Mouse (Mus musculus): Measurements from ENCODE around the gene Sh3d19.

The Sh3d19 gene

DNA sequence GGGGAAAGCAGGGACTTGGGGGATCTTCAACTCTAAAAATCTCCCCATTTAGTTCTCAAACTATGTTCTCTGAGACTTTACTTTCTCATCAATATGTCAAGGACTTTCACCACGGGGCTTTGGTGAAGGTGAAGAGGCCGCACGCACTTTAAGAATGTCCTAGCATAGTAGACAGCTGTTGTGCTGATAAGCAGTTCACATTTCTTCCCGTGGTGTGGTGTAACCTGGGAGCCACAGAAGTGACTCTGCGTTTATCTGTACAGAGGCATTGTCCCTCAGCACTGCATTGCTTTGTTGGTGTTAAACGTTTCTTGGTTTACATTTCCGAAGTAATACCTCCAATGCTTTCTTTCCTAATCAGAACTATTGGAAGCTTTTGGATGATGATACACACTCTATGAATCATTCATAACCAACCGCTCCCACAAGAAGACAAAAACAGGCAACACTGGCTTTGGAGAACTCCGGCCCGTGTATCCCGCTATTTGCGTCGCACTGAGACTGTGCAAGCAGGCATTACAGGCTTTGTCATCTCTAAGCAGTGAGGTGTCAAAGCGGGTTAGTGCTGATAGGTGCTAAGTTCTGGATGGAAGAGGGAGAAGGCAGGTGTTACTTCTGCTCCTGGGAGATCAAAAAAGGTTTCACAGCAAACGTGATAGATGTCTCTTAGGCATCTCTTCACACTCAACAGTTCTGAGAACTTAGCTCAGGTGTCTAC, 57.9 kb downstream of the Sh3d19 start:
- DNase-seq (ENCODE audit: low spot score), result no peak

DNA sequence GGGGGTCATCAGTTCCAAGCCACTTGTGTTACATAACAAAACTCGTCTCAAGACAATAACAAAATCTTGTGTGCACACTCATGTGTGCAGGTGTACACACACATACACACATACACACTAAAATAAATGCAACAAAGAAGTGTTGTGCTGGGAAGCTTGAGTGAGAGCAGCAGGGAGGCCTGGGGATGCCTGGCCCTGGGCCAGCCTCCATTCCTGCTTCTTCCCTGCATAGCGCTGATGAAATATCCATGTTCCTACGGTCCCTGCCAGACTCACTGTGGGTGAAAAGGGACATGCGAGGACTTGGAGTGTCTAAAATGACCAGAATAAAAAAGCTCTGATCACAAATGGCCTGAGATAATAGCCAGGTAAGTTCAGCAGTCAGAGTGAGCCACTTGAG, 59.7 kb downstream of the Sh3d19 start:
- no peak for DNase-seq (ENCODE audit: low spot score)

DNA sequence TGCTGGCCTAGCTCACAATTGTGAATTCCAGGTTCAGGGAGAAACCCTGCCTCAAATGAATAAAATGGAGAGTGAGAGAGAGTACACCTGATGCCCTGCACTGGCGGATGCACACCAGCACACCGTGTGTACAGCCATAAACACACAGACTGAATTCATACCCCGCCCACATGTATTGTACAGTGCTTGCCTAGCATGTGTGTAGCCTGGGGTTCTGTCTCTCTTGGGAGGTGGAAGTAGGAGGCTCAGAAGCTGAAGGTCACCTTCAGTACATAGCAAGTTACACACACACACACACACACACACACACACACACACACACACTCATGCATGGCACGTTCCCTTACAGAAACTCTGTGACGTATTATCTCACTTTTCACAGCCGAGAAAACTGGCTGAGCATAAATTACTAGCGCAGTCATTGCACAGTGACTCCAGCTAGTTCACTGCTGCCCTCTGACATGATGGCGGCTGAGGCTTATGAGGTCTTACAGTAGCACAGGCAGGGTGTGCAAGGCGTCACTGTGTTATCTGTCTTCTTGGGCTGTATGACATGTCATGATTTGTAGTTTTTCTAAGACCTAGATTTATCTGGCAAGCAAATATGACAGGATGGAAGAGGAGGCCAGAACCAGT, 62.7 kb downstream of the Sh3d19 start:
- no peak for DNase-seq (ENCODE audit: low spot score)

DNA sequence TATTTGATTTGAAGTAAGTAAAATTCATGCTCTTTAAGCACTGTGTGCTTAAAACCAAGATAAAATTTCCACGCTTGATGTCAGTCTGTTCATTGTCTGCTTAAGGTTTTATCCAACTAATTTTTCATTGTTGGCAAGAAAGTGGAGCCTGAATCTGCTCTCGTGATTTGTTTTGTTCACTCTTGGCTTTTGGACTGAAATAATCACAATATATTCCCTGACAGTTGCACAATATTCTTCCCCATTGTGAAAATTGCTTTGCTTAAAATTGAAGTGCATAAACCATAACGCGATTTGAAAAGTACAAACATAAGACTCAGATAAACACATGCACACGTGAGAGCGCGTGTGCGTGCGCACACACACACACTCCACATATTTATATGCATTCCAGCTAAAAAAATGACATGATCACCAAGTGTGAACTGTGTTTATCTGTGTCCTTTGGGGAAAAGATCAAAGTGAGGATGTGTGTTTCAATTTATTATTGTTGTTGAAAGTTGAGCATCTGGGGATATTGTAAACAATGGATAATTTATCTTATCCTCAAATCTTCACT, 67.1 kb downstream of the Sh3d19 start:
- DNase-seq (ENCODE audit: low spot score), result no peak

DNA sequence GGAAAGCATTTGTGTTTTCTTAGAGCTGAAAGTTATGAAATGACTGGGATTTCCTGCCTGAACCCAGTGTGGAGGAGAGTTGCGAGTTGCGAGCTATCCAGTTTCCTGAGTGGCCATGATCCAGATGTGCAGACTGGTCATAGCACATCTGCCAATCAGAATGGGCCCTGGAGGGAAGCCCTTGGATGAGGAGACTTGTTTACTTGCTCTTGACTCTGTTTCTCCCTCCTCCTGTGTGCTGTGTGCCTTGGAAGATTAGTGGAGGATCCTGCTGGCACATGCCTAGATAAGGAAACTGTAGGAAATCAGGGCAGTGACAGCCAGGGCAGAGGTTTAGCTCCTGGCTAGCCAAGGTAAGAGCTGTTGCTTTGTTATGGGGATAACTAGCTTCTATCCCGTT, 67.7 kb downstream of the Sh3d19 start:
- DNase-seq (ENCODE audit: low spot score), result peak; percentile 60

DNA sequence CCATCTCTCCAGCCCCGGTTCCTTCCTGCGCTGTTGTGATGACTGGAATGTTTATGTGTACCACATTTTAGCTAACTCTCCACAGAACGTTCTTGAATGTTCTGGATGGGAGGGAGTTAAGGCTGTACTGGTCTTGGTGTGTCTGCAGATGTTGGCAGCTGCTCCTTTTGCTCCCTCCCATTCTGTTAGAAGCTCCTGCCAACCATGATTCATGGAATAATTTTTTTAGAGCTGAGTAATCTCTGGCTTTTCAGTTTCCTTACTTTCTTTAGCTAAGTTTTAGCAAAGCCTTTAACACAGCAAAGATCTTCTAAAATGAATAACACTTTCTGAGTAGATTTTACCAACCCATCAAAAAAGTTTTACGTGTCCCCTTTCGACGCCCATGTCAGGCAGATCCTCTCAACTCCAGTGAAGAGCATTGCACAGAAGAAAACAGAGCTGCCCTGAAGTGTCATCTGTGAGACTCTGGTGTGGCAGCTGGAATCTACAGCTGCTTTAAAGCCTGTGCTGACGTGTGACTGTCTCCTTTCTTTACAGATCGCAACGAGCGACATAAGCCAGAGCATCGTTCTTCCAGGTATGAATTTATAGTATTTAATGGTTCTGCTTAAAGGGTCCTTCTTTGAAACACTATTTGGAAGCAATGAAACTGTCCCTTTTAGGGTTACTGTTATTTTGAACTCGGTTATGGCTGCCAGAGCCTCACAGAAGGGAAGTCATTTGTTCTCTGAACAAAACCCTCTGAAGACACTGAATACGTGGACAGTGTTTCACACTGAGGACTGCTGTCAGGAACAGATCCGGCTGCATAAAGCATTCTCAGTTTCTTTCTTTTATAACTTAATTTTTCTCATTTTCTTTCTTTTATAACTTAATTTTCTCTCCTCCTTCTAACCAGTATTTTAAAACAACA, 69.6 kb downstream of the Sh3d19 start:
- DNase-seq (ENCODE audit: low spot score), result peak; percentile 26

DNA sequence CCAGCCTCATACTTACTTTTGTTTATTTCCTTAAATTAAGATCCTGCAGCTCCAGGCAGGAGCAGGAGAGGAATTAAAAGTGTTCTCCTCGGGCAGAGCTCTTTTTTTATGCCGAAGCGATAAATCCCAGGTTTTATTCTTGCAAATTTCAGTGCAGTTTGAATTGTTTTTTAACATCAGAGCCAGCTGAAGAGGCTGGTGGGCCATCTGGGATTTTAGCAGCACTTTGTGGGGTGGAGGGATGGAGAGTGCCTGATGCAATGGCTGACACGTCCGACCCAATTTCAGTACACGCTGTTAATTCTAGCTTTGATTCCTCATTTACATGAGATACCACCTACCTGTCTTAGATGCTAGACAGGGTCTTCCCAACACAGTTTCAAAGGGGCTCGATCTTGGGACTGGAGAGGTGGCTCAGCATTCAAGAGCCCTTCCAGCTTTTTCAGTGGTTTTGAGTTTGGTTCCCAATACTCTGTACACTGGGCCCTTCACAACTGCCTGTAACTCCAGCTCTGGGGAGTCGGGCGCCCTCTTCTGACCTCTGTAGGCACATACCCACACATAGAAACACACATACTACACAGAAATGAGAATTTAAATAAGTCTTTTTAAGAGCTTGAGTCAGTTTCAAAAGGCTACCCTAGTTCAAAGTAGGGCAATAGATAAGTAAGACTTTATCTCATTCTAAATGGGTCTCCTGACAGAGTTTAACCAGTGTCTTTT, 76.9 kb downstream of the Sh3d19 start:
- DNase-seq (ENCODE audit: low spot score), result no peak

DNA sequence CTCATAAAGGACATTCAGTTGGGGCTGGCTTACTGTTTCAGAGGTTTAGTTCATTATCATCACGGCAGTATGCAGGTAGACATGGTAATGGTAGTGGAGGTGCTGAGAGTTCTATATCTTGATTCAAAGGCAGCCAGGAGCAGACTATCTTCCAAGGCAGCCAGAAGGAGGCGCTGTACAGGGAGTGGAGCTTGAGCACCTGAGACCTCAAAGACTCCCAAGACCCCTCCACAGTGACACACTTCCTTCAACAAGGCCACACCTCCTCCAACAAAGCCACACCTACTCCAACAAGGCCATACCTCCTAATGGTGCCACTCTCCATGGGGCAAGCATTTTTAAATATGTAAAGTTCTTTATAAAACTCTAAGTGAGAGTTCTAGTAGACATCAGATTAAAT, 78.1 kb downstream of the Sh3d19 start:
- no peak for DNase-seq (ENCODE audit: low spot score)

DNA sequence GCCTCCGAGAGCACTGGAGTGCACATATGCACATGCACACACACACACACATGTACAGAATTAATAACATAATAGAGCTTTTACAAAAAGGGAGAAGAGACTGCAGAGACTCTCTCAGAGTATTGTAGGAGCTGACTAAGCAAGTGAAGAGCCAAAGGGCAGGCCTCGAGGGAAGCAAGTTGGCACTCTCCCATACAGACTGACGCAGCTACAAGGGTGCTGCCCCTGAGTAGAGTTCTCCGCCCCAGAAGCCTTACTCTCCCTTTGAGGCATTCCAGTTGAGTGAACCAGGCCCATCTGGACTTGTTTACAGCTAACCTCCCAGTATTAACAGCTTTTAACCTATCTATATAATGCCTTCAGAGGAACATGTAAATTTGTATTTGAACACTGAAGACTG, 85.8 kb downstream of the Sh3d19 start:
- DNase-seq (ENCODE audit: low spot score), result peak; percentile 62

DNA sequence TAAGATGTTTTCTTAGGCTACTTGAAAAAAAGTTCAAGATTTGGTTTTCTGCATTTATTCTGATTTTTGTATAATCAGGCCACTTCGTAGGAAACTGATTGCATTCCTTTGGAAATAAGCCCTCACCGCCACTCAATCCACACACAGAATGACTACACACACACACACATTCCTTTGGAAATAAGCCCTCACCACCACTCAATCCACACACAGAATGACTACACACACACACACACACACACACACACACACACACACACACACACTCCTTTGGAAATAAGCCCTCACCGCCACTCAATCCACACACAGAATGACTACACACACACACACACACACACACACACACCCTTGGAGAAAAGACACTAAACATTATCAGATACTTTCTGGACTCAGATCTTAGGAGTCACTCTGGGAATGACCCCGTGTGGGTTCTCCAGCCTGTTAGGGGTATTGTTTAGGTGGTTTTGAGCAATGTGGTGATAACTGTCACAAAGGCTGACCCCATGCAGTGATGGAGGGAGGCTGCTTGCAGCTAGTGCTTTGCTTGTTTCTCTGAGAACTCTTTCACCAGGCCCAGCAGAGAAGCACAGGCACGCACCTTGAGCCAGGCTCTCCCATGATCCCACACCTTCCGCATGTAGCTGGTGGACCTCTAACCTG, 86.7 kb downstream of the Sh3d19 start:
- no peak for DNase-seq (ENCODE audit: low spot score)

DNA sequence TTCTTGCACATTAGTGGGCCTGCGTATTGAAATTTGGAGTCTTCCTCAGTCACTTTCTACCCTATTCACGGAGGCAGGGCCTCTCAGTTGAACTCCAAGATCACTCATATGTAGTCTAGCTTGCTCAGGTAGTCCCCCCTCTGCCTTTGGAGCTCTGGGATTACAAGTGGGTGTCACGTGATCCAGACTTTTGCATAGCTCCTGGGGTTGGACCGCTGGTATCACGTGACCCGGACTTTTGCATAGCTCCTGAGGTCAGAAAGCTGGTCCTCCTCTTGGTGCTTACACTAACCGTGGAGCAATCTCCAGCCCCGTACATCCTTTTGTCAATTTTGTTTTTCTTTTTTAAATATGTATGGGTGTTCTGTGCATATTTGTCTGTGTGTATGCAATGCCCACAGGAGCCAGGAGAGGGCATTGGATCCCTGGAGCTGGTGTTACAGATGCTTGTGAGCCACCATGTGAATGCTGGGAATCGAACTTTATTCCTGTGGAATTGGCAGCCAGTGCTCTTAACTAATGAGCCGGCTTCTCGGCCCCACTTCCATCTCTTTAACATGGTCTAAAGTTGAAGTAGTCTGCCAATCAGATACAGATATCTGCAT, 98.8 kb downstream of the Sh3d19 start:
- no peak for DNase-seq (ENCODE audit: low spot score)

DNA sequence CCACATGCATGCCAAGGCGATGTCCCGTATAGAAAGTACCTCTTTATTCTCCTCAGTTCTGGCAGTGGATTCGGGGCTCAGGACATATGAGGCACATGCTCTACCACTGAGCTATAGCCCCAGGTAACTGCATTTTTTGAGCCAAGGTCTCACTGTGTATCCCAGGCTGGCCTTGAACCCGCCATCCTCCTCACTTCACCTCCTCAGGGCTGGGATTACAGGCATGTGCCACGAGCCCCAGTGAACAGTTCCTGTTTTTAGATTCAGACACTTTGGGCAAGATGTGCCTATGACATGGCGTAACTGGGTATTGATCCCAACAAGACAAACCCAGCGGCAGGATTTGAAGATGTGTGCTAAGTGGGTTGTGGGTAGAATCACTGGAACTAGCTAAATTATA, 99.9 kb downstream of the Sh3d19 start:
- no peak for DNase-seq (ENCODE audit: low spot score)

DNA sequence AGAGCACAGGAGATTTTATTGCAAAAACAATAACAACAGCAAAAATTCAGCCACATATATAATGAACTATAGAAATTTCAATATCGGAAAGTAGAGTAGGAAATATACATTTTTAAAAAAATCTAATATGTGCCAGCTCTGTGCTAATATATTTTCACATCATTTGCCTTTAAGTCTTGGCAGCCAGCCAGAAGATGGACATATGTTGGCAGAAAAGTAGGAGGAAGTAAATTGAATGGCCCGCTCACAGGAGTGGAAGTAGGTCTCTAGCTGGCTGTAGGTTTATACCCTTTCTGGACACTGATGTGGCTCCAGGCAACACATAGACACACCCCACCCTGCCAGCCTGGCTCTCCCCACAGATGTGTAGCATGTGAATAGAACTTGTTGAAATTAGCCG, 101.2 kb downstream of the Sh3d19 start:
- no peak for DNase-seq (ENCODE audit: low spot score)

DNA sequence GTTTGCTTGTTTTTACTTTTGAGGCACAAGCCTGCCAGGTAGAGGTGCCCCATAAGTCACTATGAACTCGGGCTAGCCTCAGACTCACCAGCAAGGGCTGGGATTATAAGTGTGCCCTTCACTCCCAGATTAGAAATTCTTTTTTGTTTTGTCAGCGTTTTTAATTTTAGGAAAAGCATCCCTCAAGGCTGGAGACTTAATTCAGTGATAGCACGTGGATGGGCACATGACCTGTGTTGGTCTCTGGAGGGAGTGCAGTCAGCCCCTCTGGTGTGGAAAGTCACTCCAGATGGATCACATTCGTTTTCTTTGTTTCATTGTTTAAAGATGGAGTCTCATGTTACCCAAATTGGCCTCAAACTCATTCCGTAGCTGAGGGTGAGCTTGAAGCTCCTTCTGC, 102.0 kb downstream of the Sh3d19 start:
- no peak for DNase-seq (ENCODE audit: low spot score)

DNA sequence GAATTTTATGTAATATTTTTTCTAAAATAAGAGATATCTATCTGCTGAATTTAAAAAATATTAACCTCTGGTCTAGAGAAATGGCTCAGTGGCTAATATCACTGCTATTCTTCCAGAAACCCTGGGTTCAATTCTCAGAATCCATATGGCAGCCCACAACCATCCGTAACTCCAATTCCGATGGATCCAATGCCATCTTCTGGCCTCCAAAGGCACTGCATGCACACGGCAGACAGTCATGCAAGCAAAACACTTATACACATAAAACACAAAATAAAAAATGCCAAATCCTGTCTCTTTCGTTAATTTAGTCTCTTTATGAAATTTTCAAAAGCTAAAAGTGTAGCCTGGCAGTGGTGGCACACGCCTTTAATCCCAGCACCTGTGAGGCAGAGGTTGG, 104.7 kb downstream of the Sh3d19 start:
- DNase-seq (ENCODE audit: low spot score), result no peak

DNA sequence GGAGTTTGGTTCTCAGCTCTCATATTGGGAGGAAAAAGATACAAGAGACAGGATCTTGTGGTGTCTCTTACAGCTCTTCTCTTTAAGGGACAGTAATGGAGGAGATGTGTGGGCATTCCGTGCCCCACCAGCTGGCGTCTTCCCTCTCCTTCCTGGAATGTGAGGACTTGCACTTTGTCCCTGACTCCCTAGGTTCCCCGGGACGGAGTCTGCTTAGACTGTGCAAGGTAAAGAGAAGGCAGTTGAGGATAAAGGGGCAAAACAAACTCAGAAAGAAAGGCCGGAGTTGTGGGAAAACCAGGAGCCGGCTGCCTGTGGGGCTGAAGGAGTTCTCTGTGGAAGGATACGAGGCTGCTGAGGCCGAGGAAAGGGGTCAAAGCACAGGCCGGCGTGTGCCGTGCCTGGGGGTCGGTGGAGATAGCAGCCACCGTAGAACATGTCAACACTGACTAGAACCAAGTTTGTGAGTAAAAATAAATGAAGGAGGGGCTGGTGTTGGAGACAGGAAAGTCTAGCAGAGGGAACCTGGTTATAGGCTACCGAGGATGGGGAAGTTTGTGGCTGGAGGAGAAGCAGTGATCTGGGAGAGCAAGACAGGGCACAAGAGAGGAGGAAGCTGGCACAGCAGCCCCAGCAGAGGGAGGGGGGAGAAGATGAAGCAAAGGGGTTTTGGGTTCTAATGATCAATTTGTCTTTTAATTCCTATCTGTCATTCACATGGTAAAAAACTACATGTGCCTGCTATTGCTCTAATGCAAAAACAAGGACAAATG, 105.8 kb downstream of the Sh3d19 start:
- DNase-seq (ENCODE audit: low spot score), result no peak

DNA sequence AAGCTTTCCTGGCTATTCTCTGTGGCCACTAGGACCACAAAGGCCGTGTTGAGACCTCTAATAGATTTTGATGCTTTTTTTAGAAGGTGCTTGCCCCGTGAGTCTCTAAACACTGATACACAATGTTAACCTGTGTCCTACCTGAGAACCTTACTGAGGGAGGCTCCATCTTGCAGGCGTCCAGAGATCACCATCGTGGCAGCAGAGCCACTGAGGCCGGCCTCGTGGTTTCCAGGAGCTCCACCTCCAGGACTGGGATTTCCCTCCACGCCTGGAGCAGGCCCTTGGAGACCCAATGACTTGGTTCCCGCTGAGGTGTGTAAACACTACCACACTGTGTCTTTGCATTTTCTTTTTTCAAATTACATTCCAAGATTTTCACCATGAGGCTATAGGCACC, 112.1 kb downstream of the Sh3d19 start:
- no peak for DNase-seq (ENCODE audit: low spot score)

DNA sequence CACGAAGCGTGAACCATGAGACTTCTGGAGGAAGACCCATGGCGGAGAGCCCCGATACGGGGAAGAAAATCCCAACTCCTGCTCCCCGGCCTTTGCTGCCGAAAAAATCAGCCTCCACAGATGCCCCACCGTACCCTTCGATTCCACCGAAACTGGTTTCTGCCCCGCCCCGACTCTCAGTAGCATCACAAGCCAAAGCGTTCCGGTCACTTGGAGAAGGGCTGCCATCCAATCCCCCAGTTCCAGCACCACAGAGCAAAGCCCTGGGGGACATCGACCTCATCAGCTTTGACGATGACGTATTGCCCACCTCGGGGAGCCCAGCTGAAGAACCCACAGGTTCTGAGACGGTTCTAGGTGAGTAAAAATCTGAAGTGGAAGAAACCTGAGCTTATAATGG, 114.1 kb downstream of the Sh3d19 start:
- no peak for DNase-seq (ENCODE audit: low spot score)

DNA sequence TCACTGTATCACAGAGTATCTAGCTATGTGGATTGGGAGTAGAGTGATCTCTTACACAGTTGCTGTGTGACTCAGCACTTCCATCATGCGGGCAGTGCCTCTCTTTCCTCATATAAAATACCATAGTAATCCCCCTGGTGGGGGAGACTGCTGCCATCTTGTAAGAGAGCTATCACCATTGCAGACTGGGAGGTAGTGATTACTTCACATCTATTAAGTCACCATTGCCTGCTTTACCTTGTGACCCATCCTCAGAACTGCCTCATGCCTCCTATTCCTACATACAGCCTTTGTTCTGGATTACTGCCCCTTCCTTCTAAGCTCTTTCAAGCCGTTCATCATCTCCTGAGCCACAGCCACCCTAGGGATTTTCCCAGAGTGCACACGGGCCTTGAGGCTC, 117.0 kb downstream of the Sh3d19 start:
- DNase-seq (ENCODE audit: low spot score), result no peak

DNA sequence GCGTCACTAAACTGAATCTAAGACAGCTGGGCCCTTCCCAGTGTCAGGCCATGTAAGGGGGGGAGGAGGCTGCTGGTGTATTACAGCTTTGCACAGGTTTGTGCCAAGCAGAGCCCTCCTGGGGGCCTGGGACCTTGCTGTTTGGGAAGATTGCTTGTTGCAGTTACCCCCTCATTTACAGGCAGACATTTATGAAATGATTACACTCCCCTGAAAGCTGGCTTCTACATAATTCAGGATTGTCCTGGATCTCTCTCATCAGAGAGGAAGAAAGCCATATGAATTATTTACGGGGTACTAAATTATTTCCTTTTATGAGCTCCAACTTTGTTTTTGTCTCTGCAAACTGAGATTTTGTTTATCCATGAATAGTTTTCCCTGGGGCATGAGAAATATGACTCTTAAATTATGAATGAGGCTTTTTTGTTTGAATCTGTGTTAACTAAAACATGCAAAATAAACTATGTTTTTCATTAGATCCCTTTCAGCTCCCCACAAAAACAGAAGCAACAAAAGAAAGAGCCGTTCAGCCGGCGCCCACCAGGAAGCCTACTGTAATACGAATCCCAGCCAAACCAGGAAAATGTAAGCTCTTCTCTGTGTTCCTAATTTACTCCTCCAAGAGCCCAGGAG, 122.4 kb downstream of the Sh3d19 start:
- DNase-seq (ENCODE audit: low spot score), result no peak
